Mouse (Mus musculus) adrenal gland, postnatal 10 days (tissue): ENCODE measurements around the gene Zfp598. TPM values are rescaled to one million over a fixed set of nuclear protein-coding genes. Genes with fewer than 3 reads are reported as not detected.

Experiments used
- DNase-seq: peaks from one replicate; pipeline ENCODE4 v3.0.0; 2021; ENCODE audit warnings: mixed read lengths
- total RNA-seq, 2 experiments: library from RNA; stranded (reverse); gene quantifications; 2 replicates each; pipeline ENCODE4 v1.2.3; 2021

The Zfp598 gene
- total RNA-seq, 2 experiments from 2014 or later: 38.9 to 42.2 TPM

- DNase-seq: no peak
Observed at GRCm38 (mm10) chr17:24722220-24722924, 52.9 kb downstream of the Zfp598 start.

GRCm38 (mm10) chr17:24723122-24723880 lies 53.8 kb downstream of the Zfp598 start:
- DNase-seq: no peak

GRCm38 (mm10) chr17:24723881-24724180 lies 54.3 kb downstream of the Zfp598 start:
- no peak for DNase-seq

- DNase-seq: peak; percentile 99
Observed at GRCm38 (mm10) chr17:24724184-24724583, 54.7 kb downstream of the Zfp598 start, which contains the start of gene Ndufb10. Gene Ndufb10, minus strand, starts transcription at chr17:24724478.

- no peak for DNase-seq
Observed at GRCm38 (mm10) chr17:24725637-24726390, 56.3 kb downstream of the Zfp598 start.

- no peak for DNase-seq
Observed at GRCm38 (mm10) chr17:24727618-24728017, 58.1 kb downstream of the Zfp598 start, which contains the start of gene Rpl3l. Gene Rpl3l, plus strand, starts transcription at chr17:24727820.

GRCm38 (mm10) chr17:24728184-24728583 lies 58.7 kb downstream of the Zfp598 start:
- no peak for DNase-seq

GRCm38 (mm10) chr17:24729067-24729466 lies 59.6 kb downstream of the Zfp598 start:
- DNase-seq: no peak

GRCm38 (mm10) chr17:24730787-24731186 lies 61.3 kb downstream of the Zfp598 start:
- no peak for DNase-seq

Other genes with a start within 250 kb of the Zfp598 start
- gene Eci1, start 243.0 kb upstream of the Zfp598 start, total RNA-seq: 100 to 1,000 TPM; 654 to 683 TPM
- gene Dnase1l2, start 226.6 kb upstream of the Zfp598 start, total RNA-seq: 1 to 10 TPM in 1 of 2 experiments, under 1 TPM in 1; 0.96 to 3.0 TPM
- gene E4f1, start 199.4 kb upstream of the Zfp598 start, total RNA-seq: 10 to 100 TPM; 19.0 to 25.2 TPM
- 10 to 100 TPM; 44.0 to 49.2 TPM for gene Pgp, start 199.3 kb upstream of the Zfp598 start, total RNA-seq
- under 1 TPM; 0.36 to 0.51 TPM for gene Bricd5, start 195.8 kb upstream of the Zfp598 start, total RNA-seq
- 10 to 100 TPM; 20.3 to 23.9 TPM for gene Mlst8, start 190.6 kb upstream of the Zfp598 start, total RNA-seq
- gene Caskin1, start 181.1 kb upstream of the Zfp598 start, total RNA-seq: 10 to 100 TPM; 11.1 to 26.5 TPM
- gene Traf7, start 141.7 kb upstream of the Zfp598 start, total RNA-seq: 100 to 1,000 TPM in 1 of 2 experiments, 10 to 100 TPM in 1; 83.5 to 104 TPM
- gene Rab26, start 135.5 kb upstream of the Zfp598 start, total RNA-seq: 1 to 10 TPM; 1.2 to 1.5 TPM
- gene Pkd1, start 119.9 kb upstream of the Zfp598 start, total RNA-seq: 10 to 100 TPM; 40.2 to 51.0 TPM
- gene Tsc2, start 37.1 kb upstream of the Zfp598 start, total RNA-seq: 100 to 1,000 TPM in 1 of 2 experiments, 10 to 100 TPM in 1; 84.9 to 110 TPM
- gene Nthl1, start 37.0 kb upstream of the Zfp598 start, total RNA-seq: 10 to 100 TPM in 1 of 2 experiments, 1 to 10 TPM in 1; 6.4 to 11.6 TPM
- gene Slc9a3r2, start 19.4 kb upstream of the Zfp598 start, total RNA-seq: 10 to 100 TPM; 66.9 to 72.8 TPM
- gene Npw, start 11.2 kb upstream of the Zfp598 start, total RNA-seq: not detected
- 10 to 100 TPM in 1 of 2 experiments, 1 to 10 TPM in 1; 5.8 to 11.7 TPM for gene Syngr3, start 20.3 kb downstream of the Zfp598 start, total RNA-seq
- 10 to 100 TPM; 36.0 to 36.8 TPM for gene Gfer, start 26.5 kb downstream of the Zfp598 start, total RNA-seq
- 1 to 10 TPM; 4.3 to 6.6 TPM for gene Noxo1, start 26.5 kb downstream of the Zfp598 start, total RNA-seq
- gene Tbl3, start 38.0 kb downstream of the Zfp598 start, total RNA-seq: 10 to 100 TPM; 39.1 to 39.9 TPM
- gene Rnf151, start 48.4 kb downstream of the Zfp598 start, total RNA-seq: under 1 TPM in 1 of 2 experiments, not detected in 1; 0.24 TPM
- gene Rps2, start 48.4 kb downstream of the Zfp598 start, total RNA-seq: 100 to 1,000 TPM; 785 to 825 TPM
- gene Ndufb10, start 54.8 kb downstream of the Zfp598 start, total RNA-seq: 100 to 1,000 TPM; 422 to 522 TPM
- 10 to 100 TPM; 12.0 to 51.3 TPM for gene Rpl3l, start 58.1 kb downstream of the Zfp598 start, total RNA-seq
- gene Msrb1, start 67.0 kb downstream of the Zfp598 start, total RNA-seq: 10 to 100 TPM; 75.1 to 93.3 TPM
- 1 to 10 TPM; 1.6 to 2.0 TPM for gene Hs3st6, start 83.3 kb downstream of the Zfp598 start, total RNA-seq
- gene Meiob, start 134.6 kb downstream of the Zfp598 start, total RNA-seq: under 1 TPM; 0.48 to 0.75 TPM
- gene Hagh, start 170.5 kb downstream of the Zfp598 start, total RNA-seq: 100 to 1,000 TPM; 132 to 147 TPM
- gene Fahd1, start 180.7 kb downstream of the Zfp598 start, total RNA-seq: 10 to 100 TPM; 43.4 to 52.2 TPM
- 10 to 100 TPM in 1 of 2 experiments, 1 to 10 TPM in 1; 9.1 to 17.1 TPM for gene Igfals, start 196.3 kb downstream of the Zfp598 start, total RNA-seq
- gene Nubp2, start 216.7 kb downstream of the Zfp598 start, total RNA-seq: 10 to 100 TPM; 42.2 to 43.7 TPM
- 10 to 100 TPM; 31.5 to 35.6 TPM for gene Spsb3, start 217.0 kb downstream of the Zfp598 start, total RNA-seq
- gene Eme2, start 225.4 kb downstream of the Zfp598 start, total RNA-seq: 10 to 100 TPM; 30.2 to 45.4 TPM
- gene Mrps34, start 225.4 kb downstream of the Zfp598 start, total RNA-seq: 100 to 1,000 TPM; 123 to 140 TPM
- gene Nme3, start 226.8 kb downstream of the Zfp598 start, total RNA-seq: 10 to 100 TPM; 43.6 to 51.3 TPM